Mouse (Mus musculus) midbrain, embryonic 16.5 days (tissue): ENCODE measurements at regions not wholly inside any gene's neighbourhood (a gene's known extent, or its start where the extent isn't known, plus 50 kb on each side); places are given as distances from the start of the nearest gene placed in this dataset.

Source experiments
- ATAC-seq: fragments of 200-750 bp; cut with Nextera tagmentation; 2 replicates; pipeline ENCODE4 v1.8.0; 2017; ENCODE audit warnings: moderate TSS enrichment
- H3K27ac ChIP-seq: fragments of 300-500 bp; sonication (generic); 2 replicates; pipeline ENCODE4 v1.5.1; 2014; ENCODE audit warnings: mild to moderate bottlenecking, low read length, mixed read lengths
- H3K27me3 ChIP-seq: fragments of 300-500 bp; sonication (generic); 2 replicates; pipeline ENCODE4 v1.6.1; 2014; ENCODE audit warnings: low read depth, low read length, mixed read lengths; ENCODE audit not compliant: control insufficient read depth, insufficient read depth
- H3K36me3 ChIP-seq: fragments of 300-500 bp; sonication (generic); 2 replicates; pipeline ENCODE4 v1.6.1; 2014; ENCODE audit warnings: mild to moderate bottlenecking, low read length, moderate library complexity, mixed read lengths; ENCODE audit not compliant: control insufficient read depth, insufficient read depth
- H3K4me1 ChIP-seq: fragments of 300-500 bp; sonication (generic); 2 replicates; pipeline ENCODE4 v1.6.1; 2014; ENCODE audit warnings: mild to moderate bottlenecking, low read length, mixed read lengths; ENCODE audit not compliant: control insufficient read depth, insufficient read depth
- H3K4me2 ChIP-seq: fragments of 300-500 bp; sonication (generic); 2 replicates; pipeline ENCODE4 v1.6.1; 2014; ENCODE audit warnings: mild to moderate bottlenecking, low read length, mixed read lengths
- H3K4me3 ChIP-seq: fragments of 300-500 bp; sonication (generic); 2 replicates; pipeline ENCODE4 v1.5.1; 2014; ENCODE audit warnings: low read depth, mild to moderate bottlenecking, low read length, moderate library complexity, mixed read lengths
- H3K9ac ChIP-seq: fragments of 300-500 bp; sonication (generic); 2 replicates; pipeline ENCODE4 v1.6.1; 2014; ENCODE audit warnings: low read depth, low read length, mixed read lengths
- H3K9me3 ChIP-seq: fragments of 300-500 bp; sonication (generic); replicated peaks from 2 replicates; pipeline ENCODE4 v1.6.1; 2014; ENCODE audit warnings: mild to moderate bottlenecking, low read length, mixed read lengths; ENCODE audit not compliant: control insufficient read depth, poor library complexity, severe bottlenecking
- WGBS: fragments of 180-500 bp; shearing (Covaris S2); extraction: QIAGEN DNeasy Blood & Tissue Kit; methylation state at CpG from one replicate; pipeline ENCODE4 v1.1.7; 2014; 5-methylcytosine and 5-hydroxymethylcytosine counted together

GRCm38 (mm10) chr6:31840621-31841020 is 209.4 kb upstream of the 1700012A03Rik start:
- Histone ChIP-seq H3K36me3 (no peaks in the 10 kb centered on the region), H3K27ac (no peak overlapping the region), H3K4me1 (peaks cover 2% of the 10 kb centered on the region; the same call in 1 of the 2 replicates), H3K27me3 (no peaks in the 10 kb centered on the region), H3K4me2 (no peak overlapping the region), H3K9ac (no peak overlapping the region), H3K9me3 (no peaks in the 10 kb centered on the region; the same call in 1 of the 2 replicates), H3K4me3 (no peak overlapping the region)
- no peak for ATAC-seq
- WGBS: 88% methylated on average over 4 of the region's 4 CpGs

- Histone ChIP-seq H3K4me1 (peaks cover 9% of the 10 kb centered on the region), H3K27ac (no peak overlapping the region), H3K9ac (no peak overlapping the region), H3K36me3 (no peaks in the 10 kb centered on the region), H3K4me3 (no peak overlapping the region), H3K9me3 (no peaks in the 10 kb centered on the region; the same call in 1 of the 2 replicates), H3K4me2 (no peak overlapping the region), H3K27me3 (no peaks in the 10 kb centered on the region)
- no peak for ATAC-seq
- 53% methylated on average over 1 of the region's 1 CpGs for WGBS
Observed at GRCm38 (mm10) chr6:31838588-31838987, 211.5 kb upstream of the 1700012A03Rik start.

- Histone ChIP-seq H3K36me3 (no peaks in the 10 kb centered on the region), H3K9ac (no peak overlapping the region), H3K9me3 (no peaks in the 10 kb centered on the region), H3K27ac (no peak overlapping the region), H3K27me3 (no peaks in the 10 kb centered on the region), H3K4me2 (no peak overlapping the region), H3K4me3 (no peak overlapping the region), H3K4me1 (peaks cover 9% of the 10 kb centered on the region)
- no peak for ATAC-seq
Observed at GRCm38 (mm10) chr6:31835795-31836194, 214.3 kb upstream of the 1700012A03Rik start.

GRCm38 (mm10) chr6:31834503-31834902 is 215.5 kb upstream of the 1700012A03Rik start:
- Histone ChIP-seq H3K4me1 (peaks cover 8% of the 10 kb centered on the region), H3K27me3 (no peaks in the 10 kb centered on the region), H3K4me3 (no peak overlapping the region), H3K27ac (peak overlapping the region; percentile 50), H3K4me2 (no peak overlapping the region), H3K36me3 (no peaks in the 10 kb centered on the region), H3K9ac (0 out of 2 replicates have a peak overlapping the region, but pooled peaks have one; percentile 10), H3K9me3 (no peaks in the 10 kb centered on the region)
- WGBS: 4% methylated on average over 3 of the region's 4 CpGs
- peak; percentile 82 for ATAC-seq

- H3K4me2 ChIP-seq: no peak overlapping the region
- H3K4me3 ChIP-seq: no peak overlapping the region
- H3K27ac ChIP-seq: no peak overlapping the region
- 86% methylated on average over 11 of the region's 11 CpGs for WGBS
- H3K27me3 ChIP-seq: no peaks in the 10 kb centered on the region
- H3K36me3 ChIP-seq: no peaks in the 10 kb centered on the region
- peaks cover 7% of the 10 kb centered on the region for H3K4me1 ChIP-seq
- no peak overlapping the region for H3K9ac ChIP-seq
- H3K9me3 ChIP-seq: no peaks in the 10 kb centered on the region
- ATAC-seq: no peak
Observed at GRCm38 (mm10) chr6:31830610-31831009, 219.4 kb upstream of the 1700012A03Rik start.

GRCm38 (mm10) chr6:31823616-31824015 is 226.4 kb upstream of the 1700012A03Rik start:
- no peaks in the 10 kb centered on the region for H3K36me3 ChIP-seq
- H3K4me1 ChIP-seq: no peaks in the 10 kb centered on the region
- ATAC-seq: no peak
- no peaks in the 10 kb centered on the region for H3K27me3 ChIP-seq
- H3K27ac ChIP-seq: no peak overlapping the region
- no peak overlapping the region for H3K4me3 ChIP-seq
- no peak overlapping the region for H3K9ac ChIP-seq
- H3K9me3 ChIP-seq: no peaks in the 10 kb centered on the region
- WGBS: 88% methylated on average over 5 of the region's 5 CpGs
- no peak overlapping the region for H3K4me2 ChIP-seq

GRCm38 (mm10) chr6:31822186-31823085 is 227.6 kb upstream of the 1700012A03Rik start:
- WGBS: 83% methylated on average over 9 of the region's 9 CpGs
- ATAC-seq: no peak
- H3K27ac ChIP-seq: no peak overlapping the region

GRCm38 (mm10) chr6:31821621-31822020 is 228.4 kb upstream of the 1700012A03Rik start:
- Histone ChIP-seq H3K36me3 (no peaks in the 10 kb centered on the region), H3K4me1 (no peaks in the 10 kb centered on the region), H3K9me3 (no peaks in the 10 kb centered on the region), H3K27me3 (no peaks in the 10 kb centered on the region), H3K9ac (no peak overlapping the region), H3K4me3 (no peak overlapping the region), H3K4me2 (no peak overlapping the region), H3K27ac (no peak overlapping the region)
- no peak for ATAC-seq
- WGBS: 58% methylated on average over 7 of the region's 7 CpGs

More at GRCm38 (mm10) chr6:31822186-31823085, 227.6 kb upstream of the 1700012A03Rik start:
- no peak overlapping the region for H3K9ac ChIP-seq
- H3K36me3 ChIP-seq: no peaks in the 10 kb centered on the region
- no peaks in the 10 kb centered on the region for H3K9me3 ChIP-seq
- H3K4me1 ChIP-seq: no peaks in the 10 kb centered on the region
- H3K27me3 ChIP-seq: no peaks in the 10 kb centered on the region
- no peak overlapping the region for H3K4me3 ChIP-seq
- H3K4me2 ChIP-seq: no peak overlapping the region

- H3K4me3 ChIP-seq: no peak overlapping the region
- no peaks in the 10 kb centered on the region for H3K36me3 ChIP-seq
- no peak for ATAC-seq
- WGBS: 97% methylated on average over 1 of the region's 1 CpGs
- no peaks in the 10 kb centered on the region for H3K9me3 ChIP-seq
- H3K4me2 ChIP-seq: no peak overlapping the region
- no peak overlapping the region for H3K9ac ChIP-seq
- no peaks in the 10 kb centered on the region for H3K27me3 ChIP-seq
- no peak overlapping the region for H3K27ac ChIP-seq
- H3K4me1 ChIP-seq: no peaks in the 10 kb centered on the region
Observed at GRCm38 (mm10) chr6:31817640-31818039, 232.4 kb upstream of the 1700012A03Rik start.
